Mouse (Mus musculus) kidney, postnatal 36 days (tissue): ENCODE results near the gene Pea15a.
"Not testable (repeated sequence)": the region's sequence is repeated elsewhere in the genome, so short reads cannot be mapped to it uniquely, and the experiment has no call there.

Source experiments
- DNase-seq, 2 experiments: peaks; one replicate each; pipeline ENCODE4 v3.0.0; 2021 to 2022; ENCODE audit warnings: mixed read lengths in 2 of 2

Pea15a gene

GRCm38 (mm10) chr1:172206141-172206917, at the start of gene Pea15a:
Gene Pea15a, minus strand, starts transcription at chr1:172206804.
- peak; percentile 86 to 91 for DNase-seq

GRCm38 (mm10) chr1:172247679-172248078, 41.1 kb upstream of the Pea15a start:
- DNase-seq, result peak in 1 of 2 experiments; percentile 60

- no peak for DNase-seq
Observed at GRCm38 (mm10) chr1:172247216-172247615, 40.6 kb upstream of the Pea15a start.

- not testable (repeated sequence) for DNase-seq
Observed at GRCm38 (mm10) chr1:172244645-172245044, 38.0 kb upstream of the Pea15a start.

GRCm38 (mm10) chr1:172243547-172244205, 37.1 kb upstream of the Pea15a start:
- DNase-seq, result peak; percentile 34 to 71

GRCm38 (mm10) chr1:172242401-172242800, 35.8 kb upstream of the Pea15a start:
- peak; percentile 64 to 80 for DNase-seq

GRCm38 (mm10) chr1:172240945-172241708, 34.5 kb upstream of the Pea15a start:
- DNase-seq, result peak in 1 of 2 experiments; percentile 40

GRCm38 (mm10) chr1:172229215-172229614, 22.6 kb upstream of the Pea15a start:
- no peak for DNase-seq

- DNase-seq, result peak in 1 of 2 experiments; percentile 37
Observed at GRCm38 (mm10) chr1:172228209-172228608, 21.6 kb upstream of the Pea15a start.

- DNase-seq, result no peak
Observed at GRCm38 (mm10) chr1:172221297-172222063, 14.9 kb upstream of the Pea15a start.

- DNase-seq, result peak; percentile 77 to 89
Observed at GRCm38 (mm10) chr1:172220414-172220813, 13.8 kb upstream of the Pea15a start.

GRCm38 (mm10) chr1:172219451-172220406, 13.1 kb upstream of the Pea15a start, which contains the start of gene Casq1:
Gene Casq1, minus strand, starts transcription at chr1:172219868.
- DNase-seq, result no peak

- DNase-seq, result no peak
Observed at GRCm38 (mm10) chr1:172218164-172218910, 11.7 kb upstream of the Pea15a start.

- DNase-seq, result peak; percentile 93 to 96
Observed at GRCm38 (mm10) chr1:172217148-172217547, 10.5 kb upstream of the Pea15a start.

GRCm38 (mm10) chr1:172214748-172215147, 8.1 kb upstream of the Pea15a start:
- DNase-seq, result no peak

GRCm38 (mm10) chr1:172213771-172214170, 7.2 kb upstream of the Pea15a start:
- DNase-seq, result no peak

GRCm38 (mm10) chr1:172212776-172213175, 6.2 kb upstream of the Pea15a start:
- no peak for DNase-seq

- DNase-seq, result no peak
Observed at GRCm38 (mm10) chr1:172207111-172207584, 544 bp upstream of the Pea15a start.

GRCm38 (mm10) chr1:172205741-172206087, 890 bp downstream of the Pea15a start:
- DNase-seq, result no peak
